Mouse (Mus musculus) embryo, embryonic 9.5 days (tissue): ENCODE measurements at regions not wholly inside any gene's neighbourhood (a gene's known extent, or its start where the extent isn't known, plus 50 kb on each side); places are given as distances from the start of the nearest gene placed in this dataset.

ENCODE experiments used
- DNase-seq: peaks from one replicate; pipeline ENCODE4 v3.0.0-alpha.2; 2017; ENCODE audit errors: extremely low spot score

DNA sequence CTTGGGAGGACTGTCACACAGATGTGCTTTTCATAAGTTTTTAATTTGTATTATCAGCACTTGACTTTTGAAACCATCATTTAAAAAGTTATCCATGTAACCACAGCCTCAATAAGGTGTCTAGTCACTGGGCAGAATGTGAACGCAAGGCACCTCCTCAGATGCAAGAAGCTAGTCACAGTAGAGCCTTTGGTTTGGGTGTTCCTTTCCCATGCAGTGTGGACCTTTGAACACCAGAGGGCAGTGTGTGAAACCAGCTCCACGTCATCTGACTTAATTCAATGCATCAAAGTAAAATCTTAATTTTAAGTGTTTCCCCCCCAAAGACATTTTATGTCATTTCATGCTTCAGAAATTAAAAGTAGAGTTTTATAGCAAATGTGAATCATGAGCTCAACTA, 166.2 kb upstream of the Nabp1 start:
- peak; percentile 74 for DNase-seq

- no peak for DNase-seq
These were observed 165.4 kb upstream of the Nabp1 start for GRCm38 (mm10) chr1:51643640-51644039.

GRCm38 (mm10) chr1:51638519-51639302, 160.5 kb upstream of the Nabp1 start:
- no peak for DNase-seq

DNA sequence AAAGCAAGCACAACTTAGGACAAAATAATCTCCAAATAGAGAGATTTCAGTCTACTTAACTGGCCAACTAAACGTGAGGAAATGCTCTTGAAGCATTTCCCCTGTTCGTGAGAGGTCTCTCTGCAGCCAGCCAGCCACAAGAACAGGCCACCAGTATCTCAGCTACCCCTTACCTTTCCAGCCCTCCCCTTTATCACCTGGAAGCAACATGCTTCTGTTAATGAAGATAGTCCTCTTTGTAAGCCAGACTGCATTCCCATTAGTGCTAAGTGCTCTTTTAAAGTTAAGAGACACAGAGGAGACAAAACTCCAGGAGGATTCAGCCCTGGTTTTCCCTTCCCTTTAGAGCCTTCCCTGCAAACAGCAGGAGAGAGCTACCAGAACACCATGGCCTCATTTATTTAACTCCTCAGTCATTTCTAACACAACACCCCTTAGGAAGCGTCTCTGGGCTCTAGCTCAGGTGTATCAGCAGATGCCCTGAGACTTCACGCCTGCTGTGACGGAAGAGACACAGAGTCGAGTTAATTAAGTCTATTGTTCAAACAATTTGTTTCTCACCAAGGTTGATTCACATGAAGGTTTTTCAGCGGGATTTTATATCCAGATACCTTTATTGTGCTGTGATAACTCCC, 157.8 kb upstream of the Nabp1 start:
- no peak for DNase-seq

- no peak for DNase-seq
These were observed 155.6 kb upstream of the Nabp1 start for GRCm38 (mm10) chr1:51633795-51634194.

DNA sequence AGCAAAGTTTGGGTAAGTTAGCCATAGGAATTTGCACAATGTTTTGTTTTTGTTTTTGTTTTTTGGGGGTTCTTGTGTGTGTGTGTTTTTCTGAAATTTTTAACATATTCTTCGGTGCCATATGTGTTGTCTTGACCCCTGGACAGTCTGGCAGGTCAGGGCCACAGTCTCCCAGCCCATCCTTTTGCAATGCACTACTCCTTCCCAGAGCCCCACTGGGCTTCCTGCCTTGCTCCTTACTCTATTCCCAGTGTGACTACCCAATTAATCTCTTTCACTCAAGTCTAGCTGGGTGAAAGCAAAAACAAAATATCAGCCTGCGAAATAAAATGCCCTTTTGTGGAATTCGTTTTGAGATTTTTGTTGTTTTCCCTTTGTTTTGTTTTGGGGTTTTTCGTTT, 154.6 kb upstream of the Nabp1 start:
- no peak for DNase-seq

DNA sequence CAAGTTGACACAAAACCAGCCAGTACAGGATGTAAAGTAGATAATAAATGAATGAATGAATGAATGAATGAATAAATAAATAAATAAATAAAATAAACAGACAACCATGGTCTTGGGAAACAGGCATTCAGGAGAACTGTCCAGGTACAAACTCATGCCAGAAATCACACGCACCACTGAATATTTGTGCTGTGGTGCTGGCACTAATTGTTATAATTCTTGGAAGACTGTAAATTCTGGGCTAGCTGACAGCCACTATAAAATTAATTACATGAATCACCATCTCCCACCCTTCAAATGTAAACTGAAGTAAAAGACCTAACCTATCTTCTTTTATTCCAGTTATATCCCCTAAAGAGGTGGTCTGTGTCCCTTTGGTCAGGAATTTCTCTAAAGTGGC, 151.6 kb upstream of the Nabp1 start:
- no peak for DNase-seq

GRCm38 (mm10) chr1:51628137-51628793, 150.0 kb upstream of the Nabp1 start:
- DNase-seq = no peak

GRCm38 (mm10) chr1:51626303-51626702, 148.1 kb upstream of the Nabp1 start:
- DNase-seq = no peak

- no peak for DNase-seq
These were observed 146.9 kb upstream of the Nabp1 start for GRCm38 (mm10) chr1:51625079-51625478.

GRCm38 (mm10) chr1:51624551-51624950, 146.3 kb upstream of the Nabp1 start:
- DNase-seq = no peak

GRCm38 (mm10) chr1:51622986-51623385, 144.8 kb upstream of the Nabp1 start:
- no peak for DNase-seq

- DNase-seq = no peak
These were observed 144.1 kb upstream of the Nabp1 start for GRCm38 (mm10) chr1:51622181-51622862.

DNA sequence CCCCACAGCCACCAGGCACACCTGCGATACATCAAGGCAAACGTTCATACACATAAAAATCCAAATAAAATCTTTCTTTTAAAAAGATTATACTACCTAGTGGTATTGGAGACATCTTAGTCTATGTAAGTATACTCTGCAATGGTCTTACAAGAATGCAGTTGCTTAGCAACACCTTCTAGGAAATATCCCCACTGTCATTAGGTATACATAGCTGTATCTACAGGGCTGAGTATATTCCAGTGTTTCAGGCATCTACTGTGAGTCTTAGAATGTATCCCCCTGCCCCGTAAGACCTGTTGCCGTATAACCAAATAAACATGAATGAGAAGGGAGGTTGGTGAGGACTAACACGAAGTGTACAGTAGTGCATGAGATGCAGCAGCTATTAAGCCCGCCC, 142.8 kb upstream of the Nabp1 start:
- no peak for DNase-seq

GRCm38 (mm10) chr1:51617502-51618251, 139.5 kb upstream of the Nabp1 start:
- no peak for DNase-seq

DNA sequence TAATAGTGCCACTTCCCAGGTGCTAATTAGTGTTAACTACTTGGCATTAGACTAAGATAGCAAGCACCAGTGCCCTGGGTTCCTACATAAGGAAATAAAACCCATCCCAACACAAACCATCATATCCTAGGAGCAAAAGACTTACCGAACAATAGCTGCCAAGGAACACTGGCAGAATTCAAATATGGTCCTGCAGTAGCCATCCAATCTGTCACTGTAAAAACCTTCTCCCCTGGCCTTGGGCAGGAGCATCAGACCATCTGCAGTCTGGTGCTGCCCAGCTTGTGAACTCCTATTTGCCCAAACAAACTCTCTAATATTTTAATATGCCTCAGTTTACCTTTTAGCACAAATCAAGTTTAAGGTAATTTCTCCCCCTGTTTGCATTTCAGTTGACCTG, 137.9 kb upstream of the Nabp1 start:
- DNase-seq = no peak

DNA sequence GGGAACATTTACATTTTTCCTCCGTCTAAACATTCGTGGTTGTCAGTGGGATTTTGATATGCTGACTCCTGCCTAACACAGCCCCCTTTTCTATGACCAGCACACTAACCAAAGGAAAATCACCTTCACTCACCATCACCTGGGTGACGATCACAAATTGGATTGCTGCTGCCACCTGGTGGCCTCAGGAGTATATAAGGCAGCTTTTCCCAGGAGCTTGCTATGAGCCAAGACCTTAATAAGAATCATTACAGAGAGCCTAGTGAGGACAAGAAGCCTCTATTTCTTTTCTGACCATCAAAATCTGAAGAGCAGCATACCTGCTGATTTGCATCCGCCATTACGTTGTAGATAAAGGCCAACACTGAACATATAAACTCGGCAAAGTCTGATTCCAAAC, 137.3 kb upstream of the Nabp1 start:
- DNase-seq = peak; percentile 42

- DNase-seq = no peak
These were observed 136.5 kb upstream of the Nabp1 start for GRCm38 (mm10) chr1:51614700-51615099.

GRCm38 (mm10) chr1:51609295-51609694, 131.1 kb upstream of the Nabp1 start:
- no peak for DNase-seq

DNA sequence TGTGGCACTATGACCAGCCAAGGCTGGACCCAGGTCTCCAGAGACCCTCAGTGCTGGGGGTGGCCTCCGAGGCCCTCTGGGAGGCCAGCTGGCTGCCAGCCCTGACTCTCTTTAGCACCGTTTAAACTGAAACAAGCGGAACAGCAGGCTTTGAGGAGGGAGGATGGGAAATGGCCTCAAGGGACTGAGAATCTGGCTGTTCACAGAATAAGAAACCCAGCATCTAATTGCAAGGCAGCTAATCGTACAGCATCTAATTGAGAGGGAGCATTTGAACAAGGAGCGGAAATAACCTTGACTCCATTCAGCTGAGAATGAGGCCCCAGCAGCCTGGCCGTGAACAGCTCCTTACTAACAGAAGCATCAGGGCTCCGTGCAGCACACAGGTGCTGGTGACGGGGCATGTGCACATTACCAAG, 129.2 kb upstream of the Nabp1 start:
- no peak for DNase-seq

- DNase-seq = no peak
These were observed 123.8 kb upstream of the Nabp1 start for GRCm38 (mm10) chr1:51602071-51602470.

DNA sequence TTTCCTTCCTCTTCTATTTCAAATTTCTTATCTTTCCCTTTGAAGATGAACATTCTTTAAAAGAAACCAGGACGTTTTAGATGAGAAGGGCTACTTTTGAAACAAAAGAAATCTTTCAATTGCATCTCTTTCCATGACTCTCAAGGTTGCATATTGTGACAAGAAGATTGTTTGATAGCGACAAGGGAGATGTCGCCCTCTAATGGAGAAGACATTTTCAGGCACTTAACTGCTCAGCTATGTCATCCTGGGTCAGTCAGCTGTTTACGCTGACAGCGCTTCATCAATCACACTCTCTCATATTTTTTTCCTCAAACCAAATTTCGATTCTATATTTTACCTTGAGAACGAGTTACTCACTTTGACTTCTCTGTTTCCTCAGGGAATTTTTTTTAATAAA, 122.2 kb upstream of the Nabp1 start:
- no peak for DNase-seq
